Mouse (Mus musculus): ENCODE results near the gene Osbpl8. TPM values are rescaled to one million over a fixed set of nuclear protein-coding genes. Genes with fewer than 3 reads are reported as not detected.

Osbpl8 gene
- polyA plus RNA-seq, 1 experiment from 2014 or later: 9.4 TPM

Other genes starting within 250 kb of the Osbpl8 start
- gene Csrp2, start 245.0 kb upstream of the Osbpl8 start, polyA plus RNA-seq (2016; fragmentation: Nextera tagmentation; extraction: Ambion mirVana): 275 and 290 TPM in 2 replicates
- gene Zdhhc17, start 154.6 kb upstream of the Osbpl8 start, polyA plus RNA-seq (2016; fragmentation: Nextera tagmentation; extraction: Ambion mirVana): 28.1 and 29.3 TPM in 2 replicates
- gene Bbs10, start 133.9 kb downstream of the Osbpl8 start, polyA plus RNA-seq (2016; fragmentation: Nextera tagmentation; extraction: Ambion mirVana): 6.7 and 8.0 TPM in 2 replicates